Mouse (Mus musculus): ENCODE measurements around the gene Nipa1. TPM values are rescaled to one million over a fixed set of nuclear protein-coding genes. Genes with fewer than 3 reads are reported as not detected.

Gene Nipa1
- total and polyA plus RNA-seq, 3 experiments: 0.38 to 1.0 (median 0.96) TPM

DNA sequence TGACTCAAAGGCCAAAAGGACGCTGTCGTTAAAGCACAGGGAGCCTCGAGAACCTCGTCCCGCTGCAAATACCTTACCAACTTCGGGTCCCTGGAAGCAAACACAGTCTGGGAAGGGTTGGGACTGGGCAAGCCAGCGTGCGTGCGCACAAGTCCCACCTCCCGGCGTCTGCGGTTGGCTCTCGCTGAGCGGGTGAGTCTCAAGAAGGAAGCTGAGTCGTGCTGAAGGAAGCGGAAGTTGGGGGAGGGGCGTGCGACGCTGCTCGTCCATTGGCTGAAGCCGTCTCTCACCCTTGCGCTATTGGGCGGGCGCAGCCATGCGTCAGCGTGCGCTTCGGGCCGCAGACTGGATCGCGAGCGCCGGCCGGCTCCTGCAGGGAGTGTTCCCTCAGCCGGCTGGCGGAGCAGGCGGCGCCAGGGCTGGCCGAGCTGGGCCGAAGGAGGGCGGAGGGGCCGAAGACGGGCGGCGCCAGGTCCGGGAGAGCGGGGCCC is 30.1 kb upstream of the Nipa1 start, which contains the start of gene Herc2:
Gene Herc2, plus strand, starts transcription at position 366 of the 491 bp plus-strand sequence.
- H3K9me3 ChIP-seq (replicated peaks; ENCODE audit: low read length): no peaks in the 10 kb centered on the region
- H3K4me3 ChIP-seq (replicated peaks in 1 of 3; ENCODE audit: low read depth in 2 of 3, low read length in 2 of 3, poor library complexity in 1 of 3): peak within 1 kb of the TSS; percentile 83 to 92 (median 89)
- H3K27ac ChIP-seq (ENCODE audit: insufficient read depth, low read depth): peak within 1 kb of the TSS; percentile 5; the same call in 1 of the 2 replicates
- peaks cover 9 to 24% of the 10 kb centered on the region in 2 experiments; a peak in 3 of 4 replicates for H3K4me1 ChIP-seq (ENCODE audit: control insufficient read depth in 1 of 2, insufficient read depth in 2 of 2)
- peaks cover 10% of the 10 kb centered on the region for H3K79me2 ChIP-seq (replicated peaks; ENCODE audit: control insufficient read depth, extremely low read depth, insufficient read depth, poor library complexity, severe bottlenecking)
- H3K36me3 ChIP-seq (replicated peaks in 1 of 2; ENCODE audit: control insufficient read depth in 1 of 2, insufficient read depth in 1 of 2, low read length in 1 of 2): peaks cover 0 to 8% of the 10 kb centered on the region in 2 experiments
- peak; percentile 99 for DNase-seq (ENCODE audit: extremely low read depth)
- H3K4me2 ChIP-seq (ENCODE audit: insufficient read depth, low read depth, poor library complexity, severe bottlenecking): peak within 1 kb of the TSS; percentile 99
- H3K9ac ChIP-seq (ENCODE audit: insufficient read depth, low read depth): peak within 1 kb of the TSS; percentile 72
- dilution Hi-C loops (cut with MboI; ENCODE audit: extremely low pct_ligation_motif_present, extremely low pct_unique_long_range_greater_than_20kb, low sequenced_read_pairs): no loop called here
- peak; percentile 7; the same call in 1 of the 2 replicates for TF ChIP-seq NELFE (IDR thresholded peaks at IDR 0.05; ENCODE audit: low read depth, low read length)
- no peak for TF ChIP-seq EP300 (IDR thresholded peaks at IDR 0.05; ENCODE audit: low read length)
- TF ChIP-seq MAZ (IDR thresholded peaks at IDR 0.05; ENCODE audit: low read depth, low read length): 0 out of 2 replicates have a peak, but pooled peaks have one; percentile 6
- no peak for TF ChIP-seq RAD21 (IDR thresholded peaks at IDR 0.05; ENCODE audit: low read depth, low read length)
- TF ChIP-seq PAX5 (IDR thresholded peaks at IDR 0.05; ENCODE audit: low read length): no peak
- TF ChIP-seq UBTF (IDR thresholded peaks at IDR 0.05; ENCODE audit: low read depth, low read length): peak; percentile 99
- TF ChIP-seq USF2 (conservative IDR thresholded peaks at IDR 0.05; ENCODE audit: low read depth, low read length): no peak
- TF ChIP-seq JUND (conservative IDR thresholded peaks at IDR 0.05; ENCODE audit: low read depth, low read length): no peak
- no peak for TF ChIP-seq IRF4 (IDR thresholded peaks at IDR 0.05; ENCODE audit: low read depth, low read length)
- TF ChIP-seq CTCF (conservative IDR thresholded peaks at IDR 0.05 in 1 of 2, IDR thresholded peaks at IDR 0.05 in 1 of 2; ENCODE audit: low read depth in 2 of 2, low read length in 2 of 2): no peak
- TF ChIP-seq JUN (IDR thresholded peaks at IDR 0.05; ENCODE audit: insufficient read depth, low read depth, low read length): no peak
- TF ChIP-seq CHD2 (IDR thresholded peaks at IDR 0.05; ENCODE audit: low read length): peak; percentile 93
- no peak; the same call in none of the 2 replicates for TF ChIP-seq MYC (IDR thresholded peaks at IDR 0.05; ENCODE audit: low read depth, low read length)
- TF ChIP-seq POLR2A (IDR thresholded peaks at IDR 0.05; ENCODE audit: low read depth, low read length): peak; percentile 94
- no peak for TF ChIP-seq SMC3 (IDR thresholded peaks at IDR 0.05; ENCODE audit: low read depth, low read length)
- no peak for TF ChIP-seq USF1 (IDR thresholded peaks at IDR 0.05; ENCODE audit: low read depth, low read length)
- TF ChIP-seq ZC3H11A (IDR thresholded peaks at IDR 0.05; ENCODE audit: low read depth, low read length): no peak
- no peak for TF ChIP-seq ZKSCAN1 (IDR thresholded peaks at IDR 0.05; ENCODE audit: borderline replicate concordance, low read depth, low read length)
- TF ChIP-seq SIN3A (IDR thresholded peaks at IDR 0.05; ENCODE audit: low read length): peak; percentile 65; the same call in 1 of the 2 replicates
- peak; percentile 87; the same call in 1 of the 2 replicates for TF ChIP-seq MXI1 (IDR thresholded peaks at IDR 0.05; ENCODE audit: low read depth, low read length)
- TF ChIP-seq MAFK (IDR thresholded peaks at IDR 0.05; ENCODE audit: insufficient replicate concordance, low read length): no peak
- TF ChIP-seq TCF12 (IDR thresholded peaks at IDR 0.05; ENCODE audit: low read depth, low read length): peak; percentile 92
- TF ChIP-seq CHD1 (IDR thresholded peaks at IDR 0.05; ENCODE audit: low read depth, low read length): no peak
- TF ChIP-seq ETS1 (conservative IDR thresholded peaks at IDR 0.05; ENCODE audit: low read depth, low read length): no peak
- TF ChIP-seq HCFC1 (IDR thresholded peaks at IDR 0.05; ENCODE audit: low read depth, low read length): peak; percentile 81
- peak; percentile 53; the same call in 1 of the 2 replicates for TF ChIP-seq TBP (conservative IDR thresholded peaks at IDR 0.05; ENCODE audit: low read depth, low read length)
- TF ChIP-seq KAT2A (IDR thresholded peaks at IDR 0.05; ENCODE audit: insufficient replicate concordance, low read length): peak; percentile 79; the same call in 1 of the 2 replicates
- peak; percentile 70; the same call in 1 of the 2 replicates for TF ChIP-seq MAX (IDR thresholded peaks at IDR 0.05; ENCODE audit: low read length)
- TF ChIP-seq POLR2AphosphoS2 (IDR thresholded peaks at IDR 0.05; ENCODE audit: low read depth, low read length): 0 out of 2 replicates have a peak, but pooled peaks have one; percentile 55
- TF ChIP-seq ELF1 (IDR thresholded peaks at IDR 0.05; ENCODE audit: low read depth, low read length): peak; percentile 95
- peak; percentile 83; the same call in 1 of the 2 replicates for TF ChIP-seq ZMIZ1 (IDR thresholded peaks at IDR 0.05; ENCODE audit: low read depth, low read length)
- no peak for TF ChIP-seq RCOR1 (conservative IDR thresholded peaks at IDR 0.05; ENCODE audit: low read depth, low read length)
- peak; percentile 83 for TF ChIP-seq NRF1 (IDR thresholded peaks at IDR 0.05; ENCODE audit: low read depth, low read length)
- TF ChIP-seq GABPA (IDR thresholded peaks at IDR 0.05; ENCODE audit: insufficient replicate concordance, low read depth, low read length): no peak; the same call in 1 of the 2 replicates
- TF ChIP-seq BHLHE40 (IDR thresholded peaks at IDR 0.05; ENCODE audit: low read depth, low read length): no peak
- TF ChIP-seq E2F4 (IDR thresholded peaks at IDR 0.05; ENCODE audit: insufficient replicate concordance, low read depth, low read length): no peak
- TF ChIP-seq ZNF384 (IDR thresholded peaks at IDR 0.05; ENCODE audit: low read depth, low read length): no peak
- TF ChIP-seq MEF2A (IDR thresholded peaks at IDR 0.05; ENCODE audit: borderline replicate concordance, low read depth, low read length): no peak; the same call in 1 of the 2 replicates
- in situ Hi-C loops (cut with MboI; ENCODE audit: low pct_ligation_motif_present, low pct_unique_long_range_greater_than_20kb, low sequenced_read_pairs): loop anchor here (10.0 kb wide), 1 partner anchor 65 kb away; no protein-coding TSS in a partner anchor
- H3K27me3 ChIP-seq (replicated peaks): no peaks in the 10 kb centered on the region
